Mouse (Mus musculus): Measurements from ENCODE around the gene Tmem260. TPM values are rescaled to one million over a fixed set of nuclear protein-coding genes. Genes with fewer than 3 reads are reported as not detected.

Tmem260 gene
- polyA plus RNA-seq, 1 experiment from 2014 or later: 13.3 TPM

GRCm38 (mm10) chr14:48513824-48514493 lies 68.0 kb downstream of the Tmem260 start:
- 84% methylated on average over 12 of the region's 12 CpGs for whole genome bisulfite sequencing
- TF ChIP-seq CTCF (IDR thresholded peaks at IDR 0.05; ENCODE audit: low read depth): no peak

GRCm38 (mm10) chr14:48514620-48515019 lies 68.7 kb downstream of the Tmem260 start:
- no peaks in the 10 kb centered on the region for H3K27me3 ChIP-seq (ENCODE audit: insufficient read depth, low read length)
- no peak overlapping the region for H3K4me3 ChIP-seq (replicated peaks; ENCODE audit: low read depth, low read length)
- H3K36me3 ChIP-seq (ENCODE audit: insufficient read depth, low read length): peaks cover 2% of the 10 kb centered on the region; the same call in 1 of the 2 replicates
- DNase-seq (ENCODE audit: low spot score) (no peak), ATAC-seq (replicated peaks; ENCODE audit: low FRiP score, low read depth) (no peak)
- H3K9me3 ChIP-seq (replicated peaks; ENCODE audit: low read length): no peaks in the 10 kb centered on the region
- 66% methylated on average over 7 of the region's 7 CpGs for WGBS
- H3K4me2 ChIP-seq (ENCODE audit: low read length): no peak overlapping the region
- H3K9ac ChIP-seq (ENCODE audit: low read depth, low read length): no peak overlapping the region
- TF ChIP-seq CTCF (IDR thresholded peaks at IDR 0.05; ENCODE audit: low read depth): no peak
- no peak overlapping the region for H3K27ac ChIP-seq
- H3K4me1 ChIP-seq (replicated peaks; ENCODE audit: insufficient read depth, low read length): no peaks in the 10 kb centered on the region

More at GRCm38 (mm10) chr14:48513824-48514493, 68.0 kb downstream of the Tmem260 start:
- Histone ChIP-seq H3K4me3 (replicated peaks; ENCODE audit: low read depth, low read length) (no peak overlapping the region), H3K4me2 (ENCODE audit: low read length) (no peak overlapping the region), H3K9me3 (replicated peaks; ENCODE audit: low read length) (no peaks in the 10 kb centered on the region), H3K4me1 (replicated peaks; ENCODE audit: insufficient read depth, low read length) (no peaks in the 10 kb centered on the region), H3K27ac (no peak overlapping the region), H3K27me3 (ENCODE audit: insufficient read depth, low read length) (no peaks in the 10 kb centered on the region), H3K36me3 (ENCODE audit: insufficient read depth, low read length) (peaks cover 5% of the 10 kb centered on the region; the same call in 1 of the 2 replicates), H3K9ac (ENCODE audit: low read depth, low read length) (no peak overlapping the region)
- no peak for DNase-seq (ENCODE audit: low spot score)
- no peak for ATAC-seq (replicated peaks; ENCODE audit: low FRiP score, low read depth)

- no peak overlapping the region for H3K9ac ChIP-seq (ENCODE audit: low read depth, low read length)
- DNase-seq (ENCODE audit: low spot score) (no peak), ATAC-seq (replicated peaks; ENCODE audit: low FRiP score, low read depth) (no peak)
- H3K4me2 ChIP-seq (ENCODE audit: low read length): no peak overlapping the region
- H3K4me1 ChIP-seq (replicated peaks; ENCODE audit: insufficient read depth, low read length): no peaks in the 10 kb centered on the region
- no peak for TF ChIP-seq CTCF (IDR thresholded peaks at IDR 0.05; ENCODE audit: low read depth)
- no peaks in the 10 kb centered on the region for H3K36me3 ChIP-seq (ENCODE audit: insufficient read depth, low read length)
- no peak overlapping the region for H3K27ac ChIP-seq
- no peaks in the 10 kb centered on the region for H3K9me3 ChIP-seq (replicated peaks; ENCODE audit: low read length)
- H3K27me3 ChIP-seq (ENCODE audit: insufficient read depth, low read length): no peaks in the 10 kb centered on the region
- no peak overlapping the region for H3K4me3 ChIP-seq (replicated peaks; ENCODE audit: low read depth, low read length)
- 87% methylated on average over 8 of the region's 8 CpGs for WGBS
These were observed 69.6 kb downstream of the Tmem260 start for GRCm38 (mm10) chr14:48515538-48515937.

GRCm38 (mm10) chr14:48523361-48523760 lies 77.4 kb downstream of the Tmem260 start:
- H3K27ac ChIP-seq: no peak overlapping the region
- WGBS: 18% methylated on average over 1 of the region's 1 CpGs
- no peak for TF ChIP-seq CTCF (IDR thresholded peaks at IDR 0.05; ENCODE audit: low read depth)
- no peaks in the 10 kb centered on the region for H3K27me3 ChIP-seq (ENCODE audit: insufficient read depth, low read length)
- ATAC-seq (replicated peaks; ENCODE audit: low FRiP score, low read depth): no peak
- H3K9me3 ChIP-seq (replicated peaks; ENCODE audit: low read length): no peaks in the 10 kb centered on the region
- no peak for DNase-seq (ENCODE audit: low spot score)
- no peak overlapping the region for H3K4me3 ChIP-seq (replicated peaks; ENCODE audit: low read depth, low read length)
- H3K4me1 ChIP-seq (replicated peaks; ENCODE audit: insufficient read depth, low read length): no peaks in the 10 kb centered on the region
- no peak overlapping the region for H3K4me2 ChIP-seq (ENCODE audit: low read length)
- no peaks in the 10 kb centered on the region for H3K36me3 ChIP-seq (ENCODE audit: insufficient read depth, low read length)
- no peak overlapping the region for H3K9ac ChIP-seq (ENCODE audit: low read depth, low read length)

- no peak for ATAC-seq (replicated peaks; ENCODE audit: low FRiP score, low read depth)
- WGBS: 51% methylated on average over 9 of the region's 9 CpGs
These were observed 78.2 kb downstream of the Tmem260 start for GRCm38 (mm10) chr14:48524135-48524534.

GRCm38 (mm10) chr14:48525055-48525454 lies 79.1 kb downstream of the Tmem260 start:
- no peak for TF ChIP-seq CTCF (IDR thresholded peaks at IDR 0.05; ENCODE audit: low read depth)
- no peaks in the 10 kb centered on the region for H3K36me3 ChIP-seq (ENCODE audit: insufficient read depth, low read length)
- peak; percentile 16 for DNase-seq (ENCODE audit: low spot score)
- no peaks in the 10 kb centered on the region for H3K4me1 ChIP-seq (replicated peaks; ENCODE audit: insufficient read depth, low read length)
- no peak overlapping the region for H3K4me3 ChIP-seq (replicated peaks; ENCODE audit: low read depth, low read length)
- H3K27me3 ChIP-seq (ENCODE audit: insufficient read depth, low read length): no peaks in the 10 kb centered on the region
- H3K27ac ChIP-seq: no peak overlapping the region
- H3K9me3 ChIP-seq (replicated peaks; ENCODE audit: low read length): no peaks in the 10 kb centered on the region
- WGBS: 26% methylated on average over 6 of the region's 6 CpGs
- H3K4me2 ChIP-seq (ENCODE audit: low read length): no peak overlapping the region
- H3K9ac ChIP-seq (ENCODE audit: low read depth, low read length): no peak overlapping the region
- no peak for ATAC-seq (replicated peaks; ENCODE audit: low FRiP score, low read depth)

More at GRCm38 (mm10) chr14:48524135-48524534, 78.2 kb downstream of the Tmem260 start:
- Histone ChIP-seq H3K27ac (no peak overlapping the region), H3K4me2 (ENCODE audit: low read length) (no peak overlapping the region), H3K27me3 (ENCODE audit: insufficient read depth, low read length) (no peaks in the 10 kb centered on the region), H3K4me1 (replicated peaks; ENCODE audit: insufficient read depth, low read length) (no peaks in the 10 kb centered on the region), H3K9me3 (replicated peaks; ENCODE audit: low read length) (no peaks in the 10 kb centered on the region), H3K4me3 (replicated peaks; ENCODE audit: low read depth, low read length) (no peak overlapping the region), H3K9ac (ENCODE audit: low read depth, low read length) (no peak overlapping the region), H3K36me3 (ENCODE audit: insufficient read depth, low read length) (no peaks in the 10 kb centered on the region)
- peak; percentile 68 for DNase-seq (ENCODE audit: low spot score)
- peak; percentile 76 for TF ChIP-seq CTCF (IDR thresholded peaks at IDR 0.05; ENCODE audit: low read depth)
